ENCODE assay signal across 13 mouse cellular contexts in the genomic region with DNA sequence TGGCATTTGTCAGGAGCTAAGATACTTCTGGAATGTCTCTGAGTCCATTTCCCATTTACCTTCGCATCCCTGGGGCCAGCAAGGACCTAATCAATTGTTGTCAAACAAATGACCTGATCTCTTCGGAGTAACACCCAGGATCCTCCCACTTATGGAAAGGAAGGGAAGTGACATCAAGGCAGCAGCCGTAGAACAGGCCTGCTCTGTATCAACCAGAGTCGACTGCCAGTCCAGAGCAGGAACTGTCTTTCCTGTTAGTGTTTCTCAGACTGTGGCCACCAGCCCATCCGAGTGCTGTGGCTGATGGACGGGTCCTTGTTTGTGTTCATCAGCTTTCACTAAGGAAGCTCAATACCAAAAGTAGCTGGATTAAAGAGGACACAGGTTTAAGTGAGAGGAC. TPM values are rescaled to one million over a fixed set of nuclear protein-coding genes. Genes with fewer than 3 reads are reported as not detected.
DNase-seq lines count a peak whose midpoint lies in the region; ATAC-seq lines count a peak whose summit lies in the region.
"Had no signal": no experiment of that assay in that cellular context is flagged by ENCODE, and none has a peak within 500 bp of the region (broad histone marks: within the 10 kb centered on the region; RNA-seq: fewer than 3 reads in every experiment).

No protein-coding gene starts in this region.

- no peaks in the 10 kb centered on the region for H3K36me3 ChIP-seq in hindbrain, embryonic 13.5 days
- H3K36me3 ChIP-seq in hindbrain, embryonic 16.5 days (ENCODE audit: control insufficient read depth, insufficient read depth, low read length), result no peaks in the 10 kb centered on the region
- 0 out of 2 replicates have a peak, but pooled peaks cover 4% of the 10 kb centered on the region for H3K36me3 ChIP-seq in heart, embryonic 13.5 days

- ATAC-seq in hindbrain, embryonic 13.5 days (ENCODE audit: low FRiP score), result no peak
- ATAC-seq in hindbrain, embryonic 16.5 days, result no peak
- ATAC-seq in heart, embryonic 13.5 days (ENCODE audit: extremely low read depth, insufficient number of reproducible peaks, low FRiP score, low TSS enrichment), result no peak

- H3K27me3 ChIP-seq in hindbrain, embryonic 13.5 days, result no peaks in the 10 kb centered on the region
- no peaks in the 10 kb centered on the region for H3K27me3 ChIP-seq in hindbrain, embryonic 16.5 days (replicated peaks; ENCODE audit: control insufficient read depth, insufficient read depth, low read length)
- no peaks in the 10 kb centered on the region for H3K27me3 ChIP-seq in heart, embryonic 13.5 days (replicated peaks)

- peaks cover 52% of the 10 kb centered on the region for H3K4me1 ChIP-seq in hindbrain, embryonic 13.5 days (replicated peaks)
- peaks cover 18% of the 10 kb centered on the region for H3K4me1 ChIP-seq in hindbrain, embryonic 16.5 days (ENCODE audit: control insufficient read depth, insufficient read depth, low read depth, low read length)
- H3K4me1 ChIP-seq in heart, embryonic 13.5 days, result peaks cover 87% of the 10 kb centered on the region

- no peak overlapping the region for H3K4me2 ChIP-seq in hindbrain, embryonic 13.5 days
- no peak overlapping the region for H3K4me2 ChIP-seq in hindbrain, embryonic 16.5 days (ENCODE audit: low read length)
- no peak overlapping the region for H3K4me2 ChIP-seq in heart, embryonic 13.5 days

- H3K4me3 ChIP-seq in hindbrain, embryonic 13.5 days, result no peak overlapping the region
- no peak overlapping the region for H3K4me3 ChIP-seq in hindbrain, embryonic 16.5 days (ENCODE audit: low read length)
- no peak overlapping the region for H3K4me3 ChIP-seq in heart, embryonic 13.5 days

- H3K9me3 ChIP-seq in hindbrain, embryonic 13.5 days, result no peaks in the 10 kb centered on the region
- no peaks in the 10 kb centered on the region for H3K9me3 ChIP-seq in hindbrain, embryonic 16.5 days (ENCODE audit: control insufficient read depth, low read length)
- no peaks in the 10 kb centered on the region for H3K9me3 ChIP-seq in heart, embryonic 13.5 days

- peak; percentile 56 for DNase-seq in MN1 (ENCODE audit: low spot score)
- peak; percentile 35 for DNase-seq in lung, postnatal 14 days
- DNase-seq in frontal cortex, postnatal 14 days (ENCODE audit: low spot score in 2 of 2), result no peak
- no peak for DNase-seq in adrenal gland, postnatal 10 days
- DNase-seq in adrenal gland, adult (ENCODE audit: inconsistent age in 2 of 2, low spot score in 1 of 2), result no peak
- DNase-seq: gastrocnemius, postnatal 14 days; thymus, adult 2 months had no signal

- H3K27ac ChIP-seq in hindbrain, embryonic 13.5 days, result peak overlapping the region; percentile 64
- H3K27ac ChIP-seq in hindbrain, embryonic 16.5 days (ENCODE audit: low read depth, low read length), result no peak overlapping the region
- H3K27ac ChIP-seq in heart, embryonic 13.5 days (replicated peaks), result peak overlapping the region; percentile 55

- H3K9ac ChIP-seq in hindbrain, embryonic 13.5 days, result no peak overlapping the region
- H3K9ac ChIP-seq in hindbrain, embryonic 16.5 days (ENCODE audit: low read depth, low read length), result no peak overlapping the region
- 0 out of 2 replicates have a peak overlapping the region, but pooled peaks have one; percentile 1 for H3K9ac ChIP-seq in heart, embryonic 13.5 days

- 52% methylated on average over 6 of the region's 6 CpGs for WGBS in hindbrain, embryonic 13.5 days
- 56% methylated on average over 6 of the region's 6 CpGs for WGBS in hindbrain, embryonic 16.5 days
- WGBS in heart, embryonic 13.5 days, result 14% methylated on average over 6 of the region's 6 CpGs

RNA-seq across cellular contexts. Expression of a gene that starts 10.3 kb away (rescaled TPM):
- polyA plus RNA-seq in hindbrain, embryonic 13.5 days (2015; fragmentation: Nextera tagmentation; extraction: Ambion mirVana), result 23.2 and 24.8 TPM in 2 replicates
- polyA plus RNA-seq in hindbrain, embryonic 16.5 days (2015; fragmentation: Nextera tagmentation; extraction: Ambion mirVana), result 32.6 and 38.0 TPM in 2 replicates
- 8.2 and 10.6 TPM in 2 replicates for polyA plus RNA-seq in heart, embryonic 13.5 days (2015; fragmentation: Nextera tagmentation; extraction: Ambion mirVana)
- 10 to 100 TPM; 39.7 to 41.9 TPM for total RNA-seq in adrenal gland, postnatal 10 days (2021)

RNA-seq across cellular contexts. Expression of a gene that starts 23.0 kb away (rescaled TPM):
- polyA plus RNA-seq in hindbrain, embryonic 13.5 days (2015; fragmentation: Nextera tagmentation; extraction: Ambion mirVana), result 27.9 and 29.3 TPM in 2 replicates
- polyA plus RNA-seq in hindbrain, embryonic 16.5 days (2015; fragmentation: Nextera tagmentation; extraction: Ambion mirVana), result 28.0 and 29.3 TPM in 2 replicates
- 29.2 and 31.0 TPM in 2 replicates for polyA plus RNA-seq in heart, embryonic 13.5 days (2015; fragmentation: Nextera tagmentation; extraction: Ambion mirVana)
- 10 to 100 TPM; 43.2 to 44.8 TPM for total RNA-seq in adrenal gland, postnatal 10 days (2021)

RNA-seq across cellular contexts. Expression of a gene that starts 53.0 kb away (rescaled TPM):
- 2.2 and 2.6 TPM in 2 replicates for polyA plus RNA-seq in hindbrain, embryonic 13.5 days (2015; fragmentation: Nextera tagmentation; extraction: Ambion mirVana)
- polyA plus RNA-seq in hindbrain, embryonic 16.5 days (2015; fragmentation: Nextera tagmentation; extraction: Ambion mirVana), result 1.8 and 2.6 TPM in 2 replicates
- not detected in 2 replicates for polyA plus RNA-seq in heart, embryonic 13.5 days (2015; fragmentation: Nextera tagmentation; extraction: Ambion mirVana)
- 1 to 10 TPM in 1 of 2 experiments, under 1 TPM in 1; 0.90 to 1.4 TPM for total RNA-seq in adrenal gland, postnatal 10 days (2021)
- total RNA-seq: CH12.LX; common myeloid progenitor, adult 5-6 weeks; gastrocnemius, postnatal 14 days; neutrophil, adult 5-6 weeks had no signal

Comparison
In these comparisons a context has a peak if more than half of its experiments do, and no peak if none do; other contexts are left out.
1. DNase-seq: peak in MN1 (single experiment) and lung, postnatal 14 days (single experiment); none in frontal cortex, postnatal 14 days (0 of 2), adrenal gland, postnatal 10 days (single experiment) and adrenal gland, adult (0 of 2).